10 mouse cellular contexts compared by ENCODE assay signal in the genomic region with DNA sequence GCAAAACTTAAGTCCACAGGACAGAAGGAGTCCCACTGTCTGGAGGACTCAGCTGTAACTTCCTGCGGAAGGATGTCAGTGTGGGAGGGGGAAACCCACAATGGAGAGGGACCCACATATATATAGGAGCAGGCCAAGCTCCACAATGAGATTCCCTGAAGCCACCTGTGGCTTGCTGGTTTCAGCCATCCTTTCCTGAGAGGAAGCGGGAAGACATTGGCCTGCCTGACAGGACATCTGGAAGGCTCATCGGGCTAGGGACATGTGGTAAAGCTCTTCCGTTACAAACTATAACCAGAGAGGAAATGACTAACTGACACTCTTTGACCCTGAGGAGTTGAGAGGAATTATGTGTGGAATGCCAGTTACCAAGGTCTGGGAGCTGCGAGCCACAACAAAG. TPM values are rescaled to one million over a fixed set of nuclear protein-coding genes. Genes with fewer than 3 reads are reported as not detected.
DNase-seq lines count a peak whose midpoint lies in the region; ATAC-seq and TF ChIP-seq lines count a peak whose summit lies in the region.
"Had no signal": no experiment of that assay in that cellular context is flagged by ENCODE, and none has a peak within 500 bp of the region (broad histone marks: within the 10 kb centered on the region; RNA-seq: fewer than 3 reads in every experiment).

No protein-coding gene starts in this region.

- H3K27ac ChIP-seq in kidney, adult 2 months (ENCODE audit: insufficient read depth, low read depth, low read length): no peak overlapping the region
- H3K27ac ChIP-seq in embryonic facial prominence, embryonic 12.5 days: 0 out of 2 replicates have a peak overlapping the region, but pooled peaks have one; percentile 78
- H3K27ac ChIP-seq in neural tube, embryonic 11.5 days (ENCODE audit: low read depth, low read length): 0 out of 2 replicates have a peak overlapping the region, but pooled peaks have one; percentile 7

- no peaks in the 10 kb centered on the region for H3K9me3 ChIP-seq in embryonic facial prominence, embryonic 12.5 days
- no peaks in the 10 kb centered on the region for H3K9me3 ChIP-seq in neural tube, embryonic 11.5 days (ENCODE audit: control insufficient read depth, low read length)

- TF ChIP-seq POLR2A in kidney, adult 2 months (IDR thresholded peaks at IDR 0.05; ENCODE audit: low read depth, low read length): no peak

- 30% methylated on average over 5 of the region's 5 CpGs for WGBS in kidney, adult 2 months
- WGBS in embryonic facial prominence, embryonic 12.5 days: 39% methylated on average over 5 of the region's 5 CpGs
- 54% methylated on average over 5 of the region's 5 CpGs for WGBS in neural tube, embryonic 11.5 days

- no peaks in the 10 kb centered on the region for H3K36me3 ChIP-seq in kidney, adult 2 months (ENCODE audit: control insufficient read depth, insufficient read depth, low read length)
- no peaks in the 10 kb centered on the region for H3K36me3 ChIP-seq in embryonic facial prominence, embryonic 12.5 days
- no peaks in the 10 kb centered on the region for H3K36me3 ChIP-seq in neural tube, embryonic 11.5 days (ENCODE audit: control insufficient read depth, insufficient read depth, low read length)

- H3K27me3 ChIP-seq in kidney, adult 2 months (replicated peaks; ENCODE audit: control insufficient read depth, insufficient read depth, low read length): no peaks in the 10 kb centered on the region
- H3K27me3 ChIP-seq in embryonic facial prominence, embryonic 12.5 days: no peaks in the 10 kb centered on the region
- H3K27me3 ChIP-seq in neural tube, embryonic 11.5 days (ENCODE audit: control insufficient read depth, insufficient read depth, low read length): no peaks in the 10 kb centered on the region

- TF ChIP-seq CTCF in kidney, adult 2 months (conservative IDR thresholded peaks at IDR 0.05; ENCODE audit: insufficient read depth, insufficient read length, low read depth, low read length): no peak

- DNase-seq in kidney, adult 2 months: peak; percentile 60
- DNase-seq in kidney, adult 8-10 months: no peak
- DNase-seq in heart, postnatal 4 days: peak; percentile 39
- no peak for DNase-seq in neural tube, embryonic 11.5 days (ENCODE audit: low spot score)
- DNase-seq in urinary bladder, adult 2 months (ENCODE audit: low spot score): no peak
- no peak for DNase-seq in left cerebral cortex, adult 9 months (ENCODE audit: low spot score in 2 of 2)
- no peak for DNase-seq in urinary bladder, adult 18-20 months (ENCODE audit: low spot score in 2 of 2)

- H3K4me2 ChIP-seq in embryonic facial prominence, embryonic 12.5 days (replicated peaks): no peak overlapping the region
- H3K4me2 ChIP-seq in neural tube, embryonic 11.5 days (ENCODE audit: low read depth): no peak overlapping the region

- H3K4me1 ChIP-seq in kidney, adult 2 months (ENCODE audit: control insufficient read depth, insufficient read depth, low read length): peaks cover 8% of the 10 kb centered on the region; the same call in 1 of the 2 replicates
- peaks cover 37% of the 10 kb centered on the region for H3K4me1 ChIP-seq in embryonic facial prominence, embryonic 12.5 days
- H3K4me1 ChIP-seq in neural tube, embryonic 11.5 days (ENCODE audit: control insufficient read depth, insufficient read depth, low read length): peaks cover 6% of the 10 kb centered on the region; the same call in 1 of the 2 replicates

- H3K4me3 ChIP-seq in kidney, adult 2 months (ENCODE audit: insufficient read depth, low read depth, low read length): no peak overlapping the region
- H3K4me3 ChIP-seq in embryonic facial prominence, embryonic 12.5 days: no peak overlapping the region
- no peak overlapping the region for H3K4me3 ChIP-seq in neural tube, embryonic 11.5 days (ENCODE audit: low read depth, low read length)

- no peak overlapping the region for H3K9ac ChIP-seq in embryonic facial prominence, embryonic 12.5 days
- H3K9ac ChIP-seq in neural tube, embryonic 11.5 days (ENCODE audit: low read length): no peak overlapping the region

- ATAC-seq in embryonic facial prominence, embryonic 12.5 days (ENCODE audit: insufficient number of reproducible peaks, insufficient read depth, low FRiP score, low TSS enrichment): no peak
- no peak for ATAC-seq in neural tube, embryonic 11.5 days (ENCODE audit: insufficient read depth, low FRiP score, low TSS enrichment)

RNA-seq across cellular contexts. Expression of a gene that starts 34.8 kb away (rescaled TPM):
- polyA plus RNA-seq in kidney, adult 2 months (2012; rRNA removed): not detected in 2 replicates
- not detected in 2 replicates for polyA plus RNA-seq in embryonic facial prominence, embryonic 12.5 days (2016; fragmentation: Nextera tagmentation; extraction: Ambion mirVana)
- not detected for total RNA-seq in heart, postnatal 4 days (2021)
- polyA plus RNA-seq in neural tube, embryonic 11.5 days (2014; fragmentation: Nextera tagmentation; extraction: Ambion mirVana): not detected in 2 replicates
- 0.25 and 0.46 TPM in 2 replicates for polyA plus RNA-seq in urinary bladder, adult 2 months (2012; rRNA removed)
- total RNA-seq: ES-E14 had no signal
- polyA plus RNA-seq: large intestine, adult 2 months had no signal

Comparison
In these comparisons a context has a peak if more than half of its experiments do, and no peak if none do; other contexts are left out.
1. DNase-seq: peak in kidney, adult 2 months (single experiment) and heart, postnatal 4 days (single experiment); none in kidney, adult 8-10 months (0 of 2), neural tube, embryonic 11.5 days (single experiment), urinary bladder, adult 2 months (single experiment), left cerebral cortex, adult 9 months (0 of 2) and urinary bladder, adult 18-20 months (0 of 2).